Mouse (Mus musculus): Measurements from ENCODE around the gene Tpk1.

GRCm38 (mm10) chr6:43518378-43518777 lies 147.7 kb downstream of the Tpk1 start:
- TF ChIP-seq CTCF (IDR thresholded peaks at IDR 0.05; ENCODE audit: extremely low read depth, insufficient read depth, low read length) (no peak), POLR2A (IDR thresholded peaks at IDR 0.05; ENCODE audit: extremely low read depth, insufficient read depth, low read length) (no peak)

Measured in cortical plate, adult 2 months (tissue).